Mouse (Mus musculus): ENCODE data around the gene Mdn1. TPM values are rescaled to one million over a fixed set of nuclear protein-coding genes. Genes with fewer than 3 reads are reported as not detected.

Mdn1 gene
- polyA plus RNA-seq, 2 experiments = 4.5 to 9.8 TPM

DNA sequence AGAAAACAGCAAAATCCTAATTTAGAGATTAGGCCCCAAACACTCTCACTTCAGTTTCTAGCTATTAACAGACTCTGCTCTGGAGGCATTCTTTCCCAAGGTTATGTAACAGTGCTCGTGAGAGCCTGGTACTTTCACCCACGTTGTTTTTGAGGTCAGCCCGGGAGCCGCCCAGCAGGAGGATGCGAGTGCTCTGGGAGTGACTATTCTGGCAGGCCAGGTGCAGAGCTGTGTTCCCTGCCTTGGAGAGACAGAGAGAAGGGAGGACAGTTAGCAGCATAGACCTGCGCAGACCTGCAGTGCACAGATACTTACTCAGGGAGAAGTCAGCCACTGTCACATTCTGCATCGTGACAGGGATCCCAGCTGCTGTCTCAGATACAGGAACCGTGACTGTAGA is 167.3 kb downstream of the Mdn1 start:
- DNase-seq (ENCODE audit: low read depth in 3 of 3, low spot score in 3 of 3) (no peak), ATAC-seq (ENCODE audit: insufficient read depth) (no peak)
- H3K4me3 ChIP-seq (ENCODE audit: insufficient read depth in 1 of 2, low read depth in 2 of 2, low read length in 2 of 2) = no peak overlapping the region
- H3K27ac ChIP-seq = no peak overlapping the region
- no peak overlapping the region for H3K9ac ChIP-seq (replicated peaks)
- H3K36me3 ChIP-seq (replicated peaks; ENCODE audit: control insufficient read depth, insufficient read depth, low read depth) = no peaks in the 10 kb centered on the region
- no peaks in the 10 kb centered on the region for H3K27me3 ChIP-seq (ENCODE audit: control insufficient read depth, insufficient read depth, low read length)
- TF ChIP-seq CTCF (IDR thresholded peaks at IDR 0.05; ENCODE audit: low read depth) (no peak), EP300 (IDR thresholded peaks at IDR 0.05; ENCODE audit: low read depth) (no peak)
- peaks cover 3 to 26% of the 10 kb centered on the region in 2 experiments for H3K4me1 ChIP-seq (replicated peaks; ENCODE audit: control insufficient read depth in 2 of 2, insufficient read depth in 2 of 2, low read length in 1 of 2)
- no peak overlapping the region for H3K4me2 ChIP-seq (ENCODE audit: low read depth)
- 49% methylated on average over 8 of the region's 8 CpGs for WGBS (ENCODE audit: insufficient replicate concordance)
- no peaks in the 10 kb centered on the region for H3K9me3 ChIP-seq (ENCODE audit: control insufficient read depth, low read length)

Other genes starting within 250 kb of the Mdn1 start
- 0.03 TPM in 1 of 2 replicates, not detected in the other for gene Gja10, start 54.4 kb upstream of the Mdn1 start, polyA plus RNA-seq (2012; rRNA removed)
- gene Gja10, start 54.4 kb upstream of the Mdn1 start, polyA plus RNA-seq (2014; fragmentation: Nextera tagmentation; extraction: Ambion mirVana) = not detected in 2 replicates
- 4.6 and 5.9 TPM in 2 replicates for gene Casp8ap2, start 41.7 kb upstream of the Mdn1 start, polyA plus RNA-seq (2012; rRNA removed)
- gene Casp8ap2, start 41.7 kb upstream of the Mdn1 start, polyA plus RNA-seq (2014; fragmentation: Nextera tagmentation; extraction: Ambion mirVana) = 25.2 and 25.5 TPM in 2 replicates
- 9.1 and 23.3 TPM in 2 replicates for gene Lyrm2, start 143.1 kb downstream of the Mdn1 start, polyA plus RNA-seq (2012; rRNA removed)
- 32.4 and 33.8 TPM in 2 replicates for gene Lyrm2, start 143.1 kb downstream of the Mdn1 start, polyA plus RNA-seq (2014; fragmentation: Nextera tagmentation; extraction: Ambion mirVana)